Mouse (Mus musculus) B cell, adult 2 months (primary cell): ENCODE results near the gene Anxa9.

Source experiments
- DNase-seq, 2 experiments: peaks; one replicate each; pipeline ENCODE4 v3.0.0; 2022

The Anxa9 gene

DNA sequence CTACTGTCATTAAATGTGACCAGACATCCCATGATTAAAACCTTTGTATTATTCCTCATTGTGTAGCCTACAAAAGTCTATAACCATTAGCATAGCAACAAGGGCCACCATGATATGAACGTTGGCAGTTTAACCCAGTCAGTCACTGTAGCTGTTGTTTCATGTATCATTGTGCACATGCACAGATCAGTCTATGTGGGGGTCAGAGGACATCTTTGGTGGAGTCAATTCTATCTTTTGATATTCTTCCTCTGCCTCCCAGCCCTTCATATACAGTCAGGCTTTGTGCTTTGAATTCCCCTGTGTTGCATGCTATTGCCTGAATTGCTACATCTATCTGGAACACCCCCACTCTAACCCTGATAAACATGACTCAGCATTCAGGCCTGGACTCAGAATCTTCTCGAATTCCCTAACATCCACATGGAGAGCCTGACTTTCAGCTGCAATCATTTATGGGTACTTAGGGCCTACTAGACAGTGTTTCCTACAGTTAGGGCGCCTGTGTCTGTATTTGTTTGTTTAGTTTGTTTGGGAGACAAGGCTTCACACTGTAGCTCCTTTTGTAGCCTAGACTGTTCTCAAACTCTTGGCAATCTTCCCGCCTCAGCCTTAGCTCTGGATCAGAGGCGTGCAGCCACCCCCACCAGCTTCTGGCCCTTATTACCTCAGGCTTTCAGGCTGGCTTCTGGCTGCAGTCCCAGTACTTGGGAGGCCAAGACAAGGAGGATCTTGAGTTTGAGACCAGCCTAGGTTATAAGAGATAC, 60.3 kb downstream of the Anxa9 start:
- no peak for DNase-seq
